Mouse (Mus musculus) liver, embryonic 11.5 days (tissue): Measurements from ENCODE around the gene H2-Ab1. TPM values are rescaled to one million over a fixed set of nuclear protein-coding genes. Genes with fewer than 3 reads are reported as not detected.
"Not testable (repeated sequence)": the region's sequence is repeated elsewhere in the genome, so short reads cannot be mapped to it uniquely, and the experiment has no call there.

ENCODE experiments used
- ATAC-seq: fragments of 200-750 bp; cut with Nextera tagmentation; replicated peaks from 2 replicates; pipeline ENCODE4 v1.8.0; 2017; ENCODE audit warnings: moderate number of reproducible peaks, mild to moderate bottlenecking, moderate TSS enrichment, moderate library complexity; ENCODE audit not compliant: low FRiP score
- DNase-seq: peaks from one replicate; pipeline ENCODE4 v3.0.0-alpha.2; 2017; ENCODE audit warnings: low spot score
- H3K27ac ChIP-seq: fragments of 300-500 bp; sonication (generic); 2 replicates; pipeline ENCODE4 v1.5.1; 2014; ENCODE audit warnings: mild to moderate bottlenecking, low read depth, low read length, control low read depth
- H3K27me3 ChIP-seq: fragments of 300-500 bp; sonication (generic); replicated peaks from 2 replicates; pipeline ENCODE4 v1.6.1; 2014; ENCODE audit warnings: low read length, mixed read lengths; ENCODE audit not compliant: control insufficient read depth, insufficient read depth
- H3K36me3 ChIP-seq: fragments of 300-500 bp; sonication (generic); 2 replicates; pipeline ENCODE4 v1.6.1; 2014; ENCODE audit warnings: mild to moderate bottlenecking, low read length, moderate library complexity, mixed read lengths; ENCODE audit not compliant: control insufficient read depth, insufficient read depth
- H3K4me1 ChIP-seq: fragments of 300-500 bp; sonication (generic); replicated peaks from 2 replicates; pipeline ENCODE4 v1.6.1; 2014; ENCODE audit warnings: low read length, mixed read lengths; ENCODE audit not compliant: control insufficient read depth, insufficient read depth
- H3K4me2 ChIP-seq: fragments of 300-500 bp; sonication (generic); 2 replicates; pipeline ENCODE4 v1.6.1; 2014; ENCODE audit warnings: mild to moderate bottlenecking, control low read depth, moderate library complexity
- H3K4me3 ChIP-seq: fragments of 300-500 bp; sonication (generic); 2 replicates; pipeline ENCODE4 v1.5.1; 2014; ENCODE audit warnings: low read depth, low read length, control low read depth
- H3K9ac ChIP-seq: fragments of 300-500 bp; sonication (generic); 2 replicates; pipeline ENCODE4 v1.6.1; 2014; ENCODE audit warnings: low read depth, low read length, control low read depth
- H3K9me3 ChIP-seq: fragments of 300-500 bp; sonication (generic); 2 replicates; pipeline ENCODE4 v1.6.1; 2016; ENCODE audit warnings: low read length, inconsistent platforms, mixed read lengths; ENCODE audit not compliant: control insufficient read depth
- WGBS: fragments of 180-500 bp; shearing (Covaris S2); extraction: QIAGEN DNeasy Blood & Tissue Kit; methylation state at CpG from one replicate; pipeline ENCODE4 v1.1.7; 2014; 5-methylcytosine and 5-hydroxymethylcytosine counted together
- polyA plus RNA-seq: library from polyadenylated mRNA; unstranded; fragments of >200 nt; fragmentation: Nextera tagmentation; extraction: Ambion mirVana; gene quantifications from 2 replicates; pipeline ENCODE4 v1.2.1, GENCODE M21; 2014

The H2-Ab1 gene
- polyA plus RNA-seq, 1 experiment from 2014 or later = 3.9 TPM

- DNase-seq (no peak), ATAC-seq (no peak)
- H3K4me1 ChIP-seq = no peaks in the 10 kb centered on the region
- peaks cover 20% of the 10 kb centered on the region for H3K27me3 ChIP-seq
- WGBS = 83% methylated on average over 8 of the region's 8 CpGs
- no peaks in the 10 kb centered on the region for H3K9me3 ChIP-seq
- H3K4me3 ChIP-seq = no peak overlapping the region
- no peak overlapping the region for H3K27ac ChIP-seq
- H3K9ac ChIP-seq = no peak overlapping the region
- no peak overlapping the region for H3K4me2 ChIP-seq
- H3K36me3 ChIP-seq = no peaks in the 10 kb centered on the region
These were observed 40.1 kb upstream of the H2-Ab1 start for GRCm38 (mm10) chr17:34217216-34217928.

- H3K4me1 ChIP-seq = no peaks in the 10 kb centered on the region
- no peak overlapping the region for H3K4me3 ChIP-seq
- H3K36me3 ChIP-seq = no peaks in the 10 kb centered on the region
- DNase-seq = no peak
- no peak overlapping the region for H3K27ac ChIP-seq
- no peak overlapping the region for H3K4me2 ChIP-seq
- no peaks in the 10 kb centered on the region for H3K9me3 ChIP-seq
- no peak for ATAC-seq
- WGBS = 87% methylated on average over 5 of the region's 5 CpGs
- H3K27me3 ChIP-seq = peaks cover 14% of the 10 kb centered on the region
- no peak overlapping the region for H3K9ac ChIP-seq
These were observed 39.5 kb upstream of the H2-Ab1 start for GRCm38 (mm10) chr17:34217986-34218385.

- Histone ChIP-seq H3K36me3 (no peaks in the 10 kb centered on the region), H3K4me1 (no peaks in the 10 kb centered on the region), H3K27ac (no peak overlapping the region), H3K4me2 (no peak overlapping the region), H3K27me3 (peaks cover 9% of the 10 kb centered on the region), H3K9ac (no peak overlapping the region), H3K9me3 (no peaks in the 10 kb centered on the region), H3K4me3 (no peak overlapping the region)
- WGBS = 90% methylated on average over 11 of the region's 11 CpGs
- DNase-seq (no peak), ATAC-seq (no peak)
These were observed 38.8 kb upstream of the H2-Ab1 start for GRCm38 (mm10) chr17:34218675-34219074.

- not testable (repeated sequence) for H3K27ac ChIP-seq, H3K4me1 ChIP-seq, H3K4me3 ChIP-seq, DNase-seq, ATAC-seq, H3K9me3 ChIP-seq, H3K9ac ChIP-seq, H3K27me3 ChIP-seq, H3K4me2 ChIP-seq, H3K36me3 ChIP-seq
- WGBS = 85% methylated on average over 8 of the region's 11 CpGs
These were observed 38.4 kb upstream of the H2-Ab1 start for GRCm38 (mm10) chr17:34219096-34219495.

- not testable (repeated sequence) for H3K36me3 ChIP-seq, H3K4me2 ChIP-seq, H3K9ac ChIP-seq, H3K9me3 ChIP-seq, DNase-seq, H3K4me1 ChIP-seq, H3K27ac ChIP-seq, H3K27me3 ChIP-seq, ATAC-seq, H3K4me3 ChIP-seq
- WGBS = 91% methylated on average over 3 of the region's 7 CpGs
These were observed 37.7 kb upstream of the H2-Ab1 start for GRCm38 (mm10) chr17:34219801-34220200.

- not testable (repeated sequence) for ATAC-seq, H3K9me3 ChIP-seq, H3K27me3 ChIP-seq, H3K4me1 ChIP-seq, H3K4me3 ChIP-seq, H3K36me3 ChIP-seq, DNase-seq, H3K9ac ChIP-seq, H3K4me2 ChIP-seq, H3K27ac ChIP-seq
- no CpG with 5 or more reads among the region's 16 CpGs for WGBS
These were observed 37.1 kb upstream of the H2-Ab1 start for GRCm38 (mm10) chr17:34220401-34220800.

- H3K27ac ChIP-seq = no peak overlapping the region
- ATAC-seq = no peak
- no peak overlapping the region for H3K4me2 ChIP-seq
These were observed 32.7 kb upstream of the H2-Ab1 start for GRCm38 (mm10) chr17:34224816-34225215.

GRCm38 (mm10) chr17:34225426-34225825 lies 32.1 kb upstream of the H2-Ab1 start:
- H3K9me3 ChIP-seq = peaks cover 3% of the 10 kb centered on the region; the same call in 1 of the 2 replicates
- H3K27me3 ChIP-seq = no peaks in the 10 kb centered on the region
- no peaks in the 10 kb centered on the region for H3K36me3 ChIP-seq
- DNase-seq (no peak), ATAC-seq (no peak)
- no peak overlapping the region for H3K4me2 ChIP-seq
- no peak overlapping the region for H3K9ac ChIP-seq
- H3K4me1 ChIP-seq = no peaks in the 10 kb centered on the region
- WGBS = 92% methylated on average over 8 of the region's 8 CpGs
- H3K4me3 ChIP-seq = no peak overlapping the region
- H3K27ac ChIP-seq = no peak overlapping the region

More at GRCm38 (mm10) chr17:34224816-34225215, 32.7 kb upstream of the H2-Ab1 start:
- peaks cover 3% of the 10 kb centered on the region; the same call in 1 of the 2 replicates for H3K9me3 ChIP-seq
- 85% methylated on average over 3 of the region's 3 CpGs for WGBS
- no peak overlapping the region for H3K4me3 ChIP-seq
- no peaks in the 10 kb centered on the region for H3K36me3 ChIP-seq
- no peaks in the 10 kb centered on the region for H3K4me1 ChIP-seq
- H3K27me3 ChIP-seq = no peaks in the 10 kb centered on the region
- H3K9ac ChIP-seq = no peak overlapping the region
- DNase-seq = no peak

- WGBS = 97% methylated on average over 13 of the region's 23 CpGs
- not testable (repeated sequence) for DNase-seq, H3K9me3 ChIP-seq, H3K27ac ChIP-seq, H3K27me3 ChIP-seq, ATAC-seq, H3K4me3 ChIP-seq, H3K4me1 ChIP-seq, H3K36me3 ChIP-seq, H3K9ac ChIP-seq, H3K4me2 ChIP-seq
These were observed 31.6 kb upstream of the H2-Ab1 start for GRCm38 (mm10) chr17:34225911-34226310.
